Mouse (Mus musculus): ENCODE results near the gene Olfr376. TPM values are rescaled to one million over a fixed set of nuclear protein-coding genes. Genes with fewer than 3 reads are reported as not detected.

The Olfr376 gene
- not detected in 2 replicates for polyA plus RNA-seq (2015; fragmentation: Nextera tagmentation; extraction: Ambion mirVana)

DNA sequence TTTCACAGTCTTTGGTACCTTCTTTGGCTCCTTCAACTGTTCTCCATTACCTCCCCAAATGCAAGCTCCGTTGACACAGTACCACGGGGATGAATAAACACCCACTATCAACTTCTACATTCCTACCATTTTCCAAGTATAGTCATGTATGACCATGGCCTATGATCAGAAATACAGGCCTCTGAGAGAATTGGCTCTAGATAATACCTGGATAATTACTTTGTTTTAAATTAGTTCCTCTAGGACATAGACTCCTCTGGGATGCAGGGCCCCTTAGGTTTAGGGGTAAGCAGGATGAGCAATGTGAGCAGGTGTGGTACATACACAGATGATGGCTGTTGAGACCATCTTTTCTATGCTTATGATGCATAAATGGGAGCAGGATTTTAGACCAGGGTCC is at the start of gene Olfr376:
Gene Olfr376, plus strand, starts transcription at position 301 of the 400 bp plus-strand sequence.

DNA sequence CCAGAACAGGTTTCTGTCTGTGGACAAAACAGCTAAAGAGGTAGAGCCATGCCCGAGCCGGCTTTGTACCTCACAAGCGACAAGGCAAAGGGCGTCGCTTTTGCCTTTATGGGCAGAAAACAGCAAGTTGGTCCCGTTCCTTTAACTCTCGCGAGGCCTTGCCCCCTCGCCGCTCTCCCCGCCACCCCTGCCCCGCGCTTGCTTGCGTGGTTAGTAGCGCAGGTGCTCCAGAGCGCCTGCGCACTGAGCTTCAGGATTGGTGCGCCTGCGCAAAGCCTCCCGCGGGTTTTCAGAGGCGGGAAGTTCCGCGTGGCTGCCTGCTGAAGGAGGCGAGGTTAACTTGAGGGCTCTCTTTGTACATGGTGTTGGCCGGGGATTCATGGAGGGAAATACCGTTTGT is 41.6 kb upstream of the Olfr376 start, which contains the start of the genes Aspa, Gm49340 and Spata22:
Gene Aspa, minus strand, starts transcription at position 155 of the 400 bp plus-strand sequence.
Gene Gm49340, plus strand, starts transcription at position 300 of the 400 bp plus-strand sequence.
Gene Spata22, plus strand, starts transcription at position 300 of the 400 bp plus-strand sequence.

DNA sequence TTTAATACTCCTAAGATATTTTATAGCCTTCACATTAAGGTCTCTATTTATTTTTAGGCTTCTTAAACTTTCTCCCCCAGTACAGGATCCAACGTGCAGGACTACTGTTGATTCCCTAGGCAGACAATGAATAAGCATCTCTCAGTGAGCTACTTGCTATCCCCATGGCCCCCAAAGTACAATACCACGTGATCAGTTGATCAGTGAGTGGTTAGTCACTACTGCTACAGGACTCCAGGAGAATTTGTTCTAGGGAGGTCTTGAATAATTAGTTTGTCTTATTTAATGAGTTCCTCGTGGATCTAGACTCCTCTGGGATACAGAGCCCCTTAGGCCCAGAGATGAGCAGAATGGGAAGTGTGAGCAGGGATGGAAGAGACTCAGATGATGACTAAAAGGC is 20.6 kb upstream of the Olfr376 start, which contains the start of gene Olfr20:
Gene Olfr20, plus strand, starts transcription at position 301 of the 400 bp plus-strand sequence.

DNA sequence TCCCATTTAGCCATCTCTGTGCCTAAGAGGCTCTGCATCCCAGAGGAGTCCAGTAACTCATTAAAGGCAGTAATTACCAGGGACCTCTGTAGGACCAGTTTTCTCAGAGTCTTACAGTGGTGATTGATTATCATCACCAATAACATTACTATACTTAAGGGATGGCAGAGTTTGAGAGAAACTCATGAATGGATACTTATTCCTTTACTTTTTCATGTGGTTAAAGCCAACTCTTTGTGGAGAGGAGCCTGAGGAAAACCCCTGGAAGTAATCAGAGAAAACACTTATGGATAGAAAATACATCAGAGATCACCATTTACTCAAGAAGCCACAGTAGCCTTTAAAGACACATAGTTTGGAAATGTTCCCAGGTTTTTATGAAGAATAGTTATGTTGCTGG is 28.5 kb downstream of the Olfr376 start, which contains the start of gene Olfr1:
Gene Olfr1, minus strand, starts transcription at position 101 of the 400 bp plus-strand sequence.

Other genes starting within 250 kb of the Olfr376 start
- 2.4 and 2.9 TPM in 2 replicates for gene Haspin, start 233.0 kb upstream of the Olfr376 start, polyA plus RNA-seq (2015; fragmentation: Nextera tagmentation; extraction: Ambion mirVana)
- 7.3 and 8.1 TPM in 2 replicates for gene P2rx5, start 210.8 kb upstream of the Olfr376 start, polyA plus RNA-seq (2015; fragmentation: Nextera tagmentation; extraction: Ambion mirVana)
- 175 and 184 TPM in 2 replicates for gene Emc6, start 194.2 kb upstream of the Olfr376 start, polyA plus RNA-seq (2015; fragmentation: Nextera tagmentation; extraction: Ambion mirVana)
- gene Tax1bp3, start 194.2 kb upstream of the Olfr376 start, polyA plus RNA-seq (2015; fragmentation: Nextera tagmentation; extraction: Ambion mirVana), result 104 and 115 TPM in 2 replicates
- gene Ctns, start 172.2 kb upstream of the Olfr376 start, polyA plus RNA-seq (2015; fragmentation: Nextera tagmentation; extraction: Ambion mirVana), result 10.9 and 11.1 TPM in 2 replicates
- gene Shpk, start 171.8 kb upstream of the Olfr376 start, polyA plus RNA-seq (2015; fragmentation: Nextera tagmentation; extraction: Ambion mirVana), result 1.8 and 2.6 TPM in 2 replicates
- gene Trpv1, start 137.0 kb upstream of the Olfr376 start, polyA plus RNA-seq (2015; fragmentation: Nextera tagmentation; extraction: Ambion mirVana), result 0.12 and 0.26 TPM in 2 replicates
- 0.03 and 0.07 TPM in 2 replicates for gene Trpv3, start 103.9 kb upstream of the Olfr376 start, polyA plus RNA-seq (2015; fragmentation: Nextera tagmentation; extraction: Ambion mirVana)
- 4.4 and 6.5 TPM in 2 replicates for gene Aspa, start 41.6 kb upstream of the Olfr376 start, polyA plus RNA-seq (2015; fragmentation: Nextera tagmentation; extraction: Ambion mirVana)
- not detected in 2 replicates for gene Gm49340, start 41.5 kb upstream of the Olfr376 start, polyA plus RNA-seq (2015; fragmentation: Nextera tagmentation; extraction: Ambion mirVana)
- gene Spata22, start 41.5 kb upstream of the Olfr376 start, polyA plus RNA-seq (2015; fragmentation: Nextera tagmentation; extraction: Ambion mirVana), result 0.10 TPM in 1 of 2 replicates, not detected in the other
- gene Olfr20, start 20.5 kb upstream of the Olfr376 start, polyA plus RNA-seq (2015; fragmentation: Nextera tagmentation; extraction: Ambion mirVana), result not detected in 2 replicates
- not detected in 2 replicates for gene Olfr1, start 28.4 kb downstream of the Olfr376 start, polyA plus RNA-seq (2015; fragmentation: Nextera tagmentation; extraction: Ambion mirVana)
- not detected in 2 replicates for gene Olfr378, start 57.2 kb downstream of the Olfr376 start, polyA plus RNA-seq (2015; fragmentation: Nextera tagmentation; extraction: Ambion mirVana)
- not detected in 2 replicates for gene Olfr380, start 86.3 kb downstream of the Olfr376 start, polyA plus RNA-seq (2015; fragmentation: Nextera tagmentation; extraction: Ambion mirVana)
- gene Olfr381, start 120.4 kb downstream of the Olfr376 start, polyA plus RNA-seq (2015; fragmentation: Nextera tagmentation; extraction: Ambion mirVana), result not detected in 2 replicates
- gene Olfr382, start 146.0 kb downstream of the Olfr376 start, polyA plus RNA-seq (2015; fragmentation: Nextera tagmentation; extraction: Ambion mirVana), result not detected in 2 replicates
- not detected in 2 replicates for gene Olfr385, start 221.8 kb downstream of the Olfr376 start, polyA plus RNA-seq (2015; fragmentation: Nextera tagmentation; extraction: Ambion mirVana)
- gene Olfr384, start 227.3 kb downstream of the Olfr376 start, polyA plus RNA-seq (2015; fragmentation: Nextera tagmentation; extraction: Ambion mirVana), result not detected in 2 replicates